In the genomic region with DNA sequence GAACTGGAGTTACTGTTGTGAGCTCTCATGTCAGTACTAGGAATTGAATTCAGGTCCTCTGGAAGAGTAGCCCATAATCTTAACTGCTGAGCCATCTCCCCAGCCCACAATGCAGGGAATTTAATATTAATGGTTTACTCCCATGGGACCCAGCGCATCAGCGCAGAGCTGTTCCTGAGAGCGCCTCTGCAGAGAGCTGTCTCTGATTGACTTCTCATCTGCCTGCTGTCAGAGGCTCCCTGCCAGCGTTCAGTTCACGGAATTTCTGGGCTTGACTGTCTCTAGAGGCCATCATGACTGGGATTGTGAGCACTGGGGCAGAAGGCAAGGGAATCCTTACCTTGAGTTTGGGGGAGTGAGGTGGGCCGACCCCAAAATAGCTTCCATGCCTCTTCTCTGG, we compare ENCODE assay signal across 18 mouse cellular contexts. TPM values are rescaled to one million over a fixed set of nuclear protein-coding genes. Genes with fewer than 3 reads are reported as not detected.
A peak's percentile ranks its signal among the peaks of the same experiment; 100 is the strongest.
DNase-seq lines count a peak whose midpoint lies in the region; ATAC-seq and TF ChIP-seq lines count a peak whose summit lies in the region.
"Had no signal": no experiment of that assay in that cellular context is flagged by ENCODE, and none has a peak within 500 bp of the region (broad histone marks: within the 10 kb centered on the region; RNA-seq: fewer than 3 reads in every experiment).

No protein-coding gene starts in this region.

- H3K4me3 ChIP-seq in limb, embryonic 15.5 days: no peak overlapping the region
- H3K4me3 ChIP-seq in limb, embryonic 10.5 days: no peak overlapping the region
- no peak overlapping the region for H3K4me3 ChIP-seq in embryonic facial prominence, embryonic 15.5 days (replicated peaks)
- H3K4me3 ChIP-seq in stomach, postnatal 0 days (ENCODE audit: low read depth, low read length): no peak overlapping the region
- no peak overlapping the region for H3K4me3 ChIP-seq in forebrain, embryonic 15.5 days
- H3K4me3 ChIP-seq: left cerebral cortex, adult 2 months; limb, embryonic 12.5 days; liver, embryonic 15.5 days had no signal

- H3K27me3 ChIP-seq in limb, embryonic 15.5 days: peaks cover 54% of the 10 kb centered on the region
- peaks cover 80% of the 10 kb centered on the region for H3K27me3 ChIP-seq in limb, embryonic 10.5 days (ENCODE audit: low read depth, poor library complexity, severe bottlenecking)
- H3K27me3 ChIP-seq in embryonic facial prominence, embryonic 15.5 days: peaks cover 27% of the 10 kb centered on the region
- H3K27me3 ChIP-seq in stomach, postnatal 0 days (ENCODE audit: control insufficient read depth, insufficient read depth, low read length): no peaks in the 10 kb centered on the region
- peaks cover 43% of the 10 kb centered on the region for H3K27me3 ChIP-seq in forebrain, embryonic 15.5 days

- no peak for TF ChIP-seq CTCF in stomach, postnatal 0 days (IDR thresholded peaks at IDR 0.05; ENCODE audit: low read depth)

- H3K27ac ChIP-seq in limb, embryonic 15.5 days: peak overlapping the region; percentile 80
- H3K27ac ChIP-seq in limb, embryonic 10.5 days: no peak overlapping the region
- peak overlapping the region; percentile 86 for H3K27ac ChIP-seq in embryonic facial prominence, embryonic 15.5 days (replicated peaks)
- H3K27ac ChIP-seq in stomach, postnatal 0 days (replicated peaks): peak overlapping the region; percentile 86
- no peak overlapping the region for H3K27ac ChIP-seq in forebrain, embryonic 15.5 days (replicated peaks)
- H3K27ac ChIP-seq: left cerebral cortex, adult 2 months; limb, embryonic 12.5 days; liver, embryonic 15.5 days had no signal

- TF ChIP-seq EP300 in stomach, postnatal 0 days (optimal IDR thresholded peaks at IDR 0.05): no peak

- no peaks in the 10 kb centered on the region for H3K9me3 ChIP-seq in limb, embryonic 15.5 days
- H3K9me3 ChIP-seq in limb, embryonic 10.5 days (replicated peaks): no peaks in the 10 kb centered on the region
- H3K9me3 ChIP-seq in embryonic facial prominence, embryonic 15.5 days (replicated peaks): no peaks in the 10 kb centered on the region
- H3K9me3 ChIP-seq in stomach, postnatal 0 days (ENCODE audit: control insufficient read depth, low read length): no peaks in the 10 kb centered on the region
- no peaks in the 10 kb centered on the region for H3K9me3 ChIP-seq in forebrain, embryonic 15.5 days
- H3K9me3 ChIP-seq: limb, embryonic 12.5 days; liver, embryonic 15.5 days had no signal

- no peak overlapping the region for H3K4me2 ChIP-seq in limb, embryonic 15.5 days
- H3K4me2 ChIP-seq in embryonic facial prominence, embryonic 15.5 days (replicated peaks): 0 out of 2 replicates have a peak overlapping the region, but pooled peaks have one; percentile 30
- H3K4me2 ChIP-seq in stomach, postnatal 0 days (replicated peaks; ENCODE audit: low read depth): peak overlapping the region; percentile 41; the same call in 1 of the 2 replicates
- H3K4me2 ChIP-seq in forebrain, embryonic 15.5 days (replicated peaks): no peak overlapping the region
- H3K4me2 ChIP-seq: heart, embryonic 11.5 days; limb, embryonic 12.5 days had no signal

- DNase-seq in embryo, embryonic 11 days: peak; percentile 35
- no peak for DNase-seq in embryo, embryonic 9.5 days (ENCODE audit: extremely low spot score)
- DNase-seq in limb, embryonic 10.5 days (ENCODE audit: low spot score): no peak
- DNase-seq in stomach, postnatal 0 days (ENCODE audit: low spot score): no peak
- no peak for DNase-seq in right cerebral cortex, postnatal 36 days (ENCODE audit: low spot score in 2 of 2)
- DNase-seq: adrenal gland, adult 8-10 months; cerebellum, adult 9-10 months; heart, postnatal 36 days; lung, postnatal 14 days; right cerebral cortex, postnatal 4 days had no signal

- peaks cover 32% of the 10 kb centered on the region for H3K4me1 ChIP-seq in limb, embryonic 15.5 days
- peaks cover 32% of the 10 kb centered on the region for H3K4me1 ChIP-seq in limb, embryonic 10.5 days
- peaks cover 42% of the 10 kb centered on the region for H3K4me1 ChIP-seq in embryonic facial prominence, embryonic 15.5 days
- peaks cover 3% of the 10 kb centered on the region; the same call in 1 of the 2 replicates for H3K4me1 ChIP-seq in stomach, postnatal 0 days (replicated peaks; ENCODE audit: control insufficient read depth, insufficient read depth)
- H3K4me1 ChIP-seq in forebrain, embryonic 15.5 days: peaks cover 16% of the 10 kb centered on the region

- H3K9ac ChIP-seq in limb, embryonic 15.5 days: no peak overlapping the region
- no peak overlapping the region for H3K9ac ChIP-seq in embryonic facial prominence, embryonic 15.5 days
- H3K9ac ChIP-seq in stomach, postnatal 0 days (ENCODE audit: low read length): no peak overlapping the region
- no peak overlapping the region for H3K9ac ChIP-seq in forebrain, embryonic 15.5 days (replicated peaks)
- H3K9ac ChIP-seq: limb, embryonic 12.5 days; liver, embryonic 15.5 days had no signal

- WGBS in limb, embryonic 15.5 days: 62% methylated on average over 6 of the region's 6 CpGs
- 60% methylated on average over 6 of the region's 6 CpGs for WGBS in limb, embryonic 10.5 days
- 42% methylated on average over 6 of the region's 6 CpGs for WGBS in embryonic facial prominence, embryonic 15.5 days
- WGBS in stomach, postnatal 0 days: 54% methylated on average over 6 of the region's 6 CpGs
- WGBS in forebrain, embryonic 15.5 days: 60% methylated on average over 6 of the region's 6 CpGs

- ATAC-seq in limb, embryonic 15.5 days (ENCODE audit: insufficient number of reproducible peaks, low FRiP score, low TSS enrichment, low read depth): no peak
- no peak for ATAC-seq in embryonic facial prominence, embryonic 15.5 days (ENCODE audit: insufficient number of reproducible peaks, low FRiP score, low TSS enrichment, low read depth)
- no peak for ATAC-seq in stomach, postnatal 0 days (ENCODE audit: low FRiP score, low TSS enrichment)
- no peak for ATAC-seq in forebrain, embryonic 15.5 days (replicated peaks)
- ATAC-seq: inflammation-experienced regulatory T-cells, adult 6 months had no signal

- H3K36me3 ChIP-seq in limb, embryonic 15.5 days: no peaks in the 10 kb centered on the region
- H3K36me3 ChIP-seq in limb, embryonic 10.5 days: no peaks in the 10 kb centered on the region
- no peaks in the 10 kb centered on the region for H3K36me3 ChIP-seq in embryonic facial prominence, embryonic 15.5 days
- H3K36me3 ChIP-seq in stomach, postnatal 0 days (ENCODE audit: control insufficient read depth, insufficient read depth, low read length): no peaks in the 10 kb centered on the region
- H3K36me3 ChIP-seq in forebrain, embryonic 15.5 days: no peaks in the 10 kb centered on the region
- H3K36me3 ChIP-seq: limb, embryonic 12.5 days; liver, embryonic 15.5 days had no signal

RNA-seq across cellular contexts. Expression of gene Plekhg6, which starts 3.6 kb away (rescaled TPM):
- 4.2 and 4.5 TPM in 2 replicates for polyA plus RNA-seq in limb, embryonic 15.5 days (2015; fragmentation: Nextera tagmentation; extraction: Ambion mirVana)
- polyA plus RNA-seq in limb, embryonic 10.5 days (2016; fragmentation: Nextera tagmentation; extraction: Ambion mirVana): 0.26 and 0.33 TPM in 2 replicates
- polyA plus RNA-seq in embryonic facial prominence, embryonic 15.5 days (2015; fragmentation: Nextera tagmentation; extraction: Ambion mirVana): 3.5 and 3.8 TPM in 2 replicates
- 6.3 and 6.7 TPM in 2 replicates for polyA plus RNA-seq in stomach, postnatal 0 days (2015; fragmentation: Nextera tagmentation; extraction: Ambion mirVana)
- polyA plus RNA-seq in forebrain, embryonic 15.5 days (2015; fragmentation: Nextera tagmentation; extraction: Ambion mirVana): 0.06 and 0.10 TPM in 2 replicates
- polyA plus RNA-seq: heart, embryonic 11.5 days; inflammation-experienced regulatory T-cells, adult 6 months had no signal

RNA-seq across cellular contexts. Expression of gene Tnfrsf1a, which starts 27.9 kb away (rescaled TPM):
- 95.6 and 98.8 TPM in 2 replicates for polyA plus RNA-seq in limb, embryonic 15.5 days (2015; fragmentation: Nextera tagmentation; extraction: Ambion mirVana)
- polyA plus RNA-seq in limb, embryonic 10.5 days (2016; fragmentation: Nextera tagmentation; extraction: Ambion mirVana): 41.8 and 43.6 TPM in 2 replicates
- polyA plus RNA-seq in embryonic facial prominence, embryonic 15.5 days (2015; fragmentation: Nextera tagmentation; extraction: Ambion mirVana): 88.7 and 93.3 TPM in 2 replicates
- 75.3 and 77.7 TPM in 2 replicates for polyA plus RNA-seq in stomach, postnatal 0 days (2015; fragmentation: Nextera tagmentation; extraction: Ambion mirVana)
- polyA plus RNA-seq in forebrain, embryonic 15.5 days (2015; fragmentation: Nextera tagmentation; extraction: Ambion mirVana): 11.3 and 13.0 TPM in 2 replicates

RNA-seq across cellular contexts. Expression of gene Scnn1a, which starts 56.6 kb away (rescaled TPM):
- 5.2 and 5.3 TPM in 2 replicates for polyA plus RNA-seq in limb, embryonic 15.5 days (2015; fragmentation: Nextera tagmentation; extraction: Ambion mirVana)
- 1.0 and 1.6 TPM in 2 replicates for polyA plus RNA-seq in limb, embryonic 10.5 days (2016; fragmentation: Nextera tagmentation; extraction: Ambion mirVana)
- polyA plus RNA-seq in embryonic facial prominence, embryonic 15.5 days (2015; fragmentation: Nextera tagmentation; extraction: Ambion mirVana): 7.2 and 8.8 TPM in 2 replicates
- polyA plus RNA-seq in stomach, postnatal 0 days (2015; fragmentation: Nextera tagmentation; extraction: Ambion mirVana): 18.5 and 20.6 TPM in 2 replicates
- polyA plus RNA-seq in forebrain, embryonic 15.5 days (2015; fragmentation: Nextera tagmentation; extraction: Ambion mirVana): 0.20 and 0.25 TPM in 2 replicates
- polyA plus RNA-seq: inflammation-experienced regulatory T-cells, adult 6 months had no signal

Comparison
In these comparisons a context has a peak if more than half of its experiments do, and no peak if none do; other contexts are left out.
1. H3K27ac ChIP-seq: peak in limb, embryonic 15.5 days (single experiment), embryonic facial prominence, embryonic 15.5 days (single experiment) and stomach, postnatal 0 days (single experiment); none in limb, embryonic 10.5 days (single experiment) and forebrain, embryonic 15.5 days (single experiment).
2. H3K4me2 ChIP-seq: peak in embryonic facial prominence, embryonic 15.5 days (single experiment) and stomach, postnatal 0 days (single experiment); none in limb, embryonic 15.5 days (single experiment) and forebrain, embryonic 15.5 days (single experiment).